Mouse (Mus musculus) adrenal gland, postnatal 25 days (tissue): ENCODE data around the gene Msl2. TPM values are rescaled to one million over a fixed set of nuclear protein-coding genes. Genes with fewer than 3 reads are reported as not detected.

Experiments used
- total RNA-seq: library from RNA; stranded (reverse); gene quantifications from 2 replicates; pipeline ENCODE4 v1.2.3, GENCODE M21; 2021

Msl2 gene
- total RNA-seq, 1 experiment from 2014 or later, result 58.1 TPM

Other genes starting within 250 kb of the Msl2 start
- 144 and 153 TPM in 2 replicates for gene Pccb, start 39.2 kb upstream of the Msl2 start, total RNA-seq
- gene Ppp2r3a, start 177.7 kb downstream of the Msl2 start, total RNA-seq, result 27.7 and 30.5 TPM in 2 replicates